Mouse (Mus musculus) adrenal gland, postnatal 10 days (tissue): ENCODE results near the gene Rab29. TPM values are rescaled to one million over a fixed set of nuclear protein-coding genes. Genes with fewer than 3 reads are reported as not detected.
"Not testable (repeated sequence)": the region's sequence is repeated elsewhere in the genome, so short reads cannot be mapped to it uniquely, and the experiment has no call there.

Experiments
- DNase-seq: peaks from one replicate; pipeline ENCODE4 v3.0.0; 2021; ENCODE audit warnings: mixed read lengths
- total RNA-seq, 2 experiments: library from RNA; stranded (reverse); gene quantifications; 2 replicates each; pipeline ENCODE4 v1.2.3; 2021

Rab29 gene
- total RNA-seq, 2 experiments from 2014 or later = 14.1 to 15.7 TPM

- DNase-seq = no peak
Measured at GRCm38 (mm10) chr1:131861811-131862210, 5.2 kb upstream of the Rab29 start.

- no peak for DNase-seq
Measured at GRCm38 (mm10) chr1:131865596-131865995, 1.4 kb upstream of the Rab29 start.

GRCm38 (mm10) chr1:131866304-131866999 is 572 bp upstream of the Rab29 start:
- DNase-seq = no peak

DNA sequence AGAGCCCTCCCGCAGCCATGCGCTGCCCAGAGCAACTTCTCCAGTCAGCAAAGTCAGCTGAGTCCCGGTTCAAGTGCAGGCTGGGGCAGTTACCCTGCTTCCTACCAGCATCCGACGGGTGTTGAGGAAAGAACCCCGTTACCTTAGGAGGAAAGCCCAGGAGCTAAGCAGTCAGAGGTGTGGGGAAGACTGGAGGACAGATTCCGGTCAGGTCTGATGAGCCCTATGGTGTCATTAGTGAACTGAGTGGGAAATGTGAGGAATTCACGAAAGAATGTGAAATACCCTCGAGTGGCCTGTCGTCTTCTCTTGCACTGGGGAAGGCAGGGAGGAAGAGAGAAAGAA is 894 bp downstream of the Rab29 start:
- no peak for DNase-seq

DNA sequence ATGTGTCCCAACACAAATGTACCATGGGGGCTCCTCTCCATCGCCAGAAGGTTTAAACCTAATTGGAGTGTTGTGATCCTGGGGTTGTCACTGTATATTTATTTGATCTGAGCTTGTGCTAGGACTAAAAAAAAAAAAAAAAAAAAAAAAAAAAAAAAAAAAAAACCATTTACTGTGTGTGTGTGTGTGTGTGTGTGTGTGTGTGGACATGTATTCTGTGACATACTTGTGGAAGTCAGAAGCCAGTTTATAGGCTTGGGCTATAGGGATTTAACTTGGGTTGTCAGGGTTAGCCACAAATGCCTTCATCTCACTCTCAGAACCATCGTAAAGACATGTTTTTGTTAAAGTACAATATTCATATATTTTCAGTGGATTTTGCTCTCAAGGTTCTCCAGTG is 2.5 kb downstream of the Rab29 start:
- no peak for DNase-seq

- DNase-seq = no peak
Measured at GRCm38 (mm10) chr1:131872856-131873255, 5.8 kb downstream of the Rab29 start.

- DNase-seq = no peak
Measured at GRCm38 (mm10) chr1:131879816-131880215, 12.8 kb downstream of the Rab29 start.

GRCm38 (mm10) chr1:131882787-131883186 is 15.8 kb downstream of the Rab29 start:
- peak; percentile 33 for DNase-seq

DNA sequence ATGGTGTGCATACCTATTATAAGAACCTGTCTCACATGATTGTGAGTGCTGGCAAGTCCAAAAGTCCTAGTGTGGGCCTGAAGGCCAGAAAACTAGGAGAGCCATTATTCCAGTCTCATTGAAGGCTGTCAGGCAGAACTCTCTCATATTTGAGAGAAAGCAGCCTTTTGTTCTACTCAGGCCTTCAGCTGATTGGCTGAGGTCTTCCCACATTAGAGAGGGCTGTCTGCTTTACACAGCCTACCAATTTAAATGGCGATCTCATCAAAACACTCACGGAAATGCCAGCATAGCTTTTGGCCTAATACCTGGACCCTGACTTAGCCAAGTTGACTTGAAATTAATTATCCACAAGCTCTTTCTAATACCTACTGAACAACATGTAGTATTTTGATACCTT is 19.1 kb downstream of the Rab29 start:
- no peak for DNase-seq

GRCm38 (mm10) chr1:131886641-131887040 is 19.6 kb downstream of the Rab29 start:
- DNase-seq = no peak

DNA sequence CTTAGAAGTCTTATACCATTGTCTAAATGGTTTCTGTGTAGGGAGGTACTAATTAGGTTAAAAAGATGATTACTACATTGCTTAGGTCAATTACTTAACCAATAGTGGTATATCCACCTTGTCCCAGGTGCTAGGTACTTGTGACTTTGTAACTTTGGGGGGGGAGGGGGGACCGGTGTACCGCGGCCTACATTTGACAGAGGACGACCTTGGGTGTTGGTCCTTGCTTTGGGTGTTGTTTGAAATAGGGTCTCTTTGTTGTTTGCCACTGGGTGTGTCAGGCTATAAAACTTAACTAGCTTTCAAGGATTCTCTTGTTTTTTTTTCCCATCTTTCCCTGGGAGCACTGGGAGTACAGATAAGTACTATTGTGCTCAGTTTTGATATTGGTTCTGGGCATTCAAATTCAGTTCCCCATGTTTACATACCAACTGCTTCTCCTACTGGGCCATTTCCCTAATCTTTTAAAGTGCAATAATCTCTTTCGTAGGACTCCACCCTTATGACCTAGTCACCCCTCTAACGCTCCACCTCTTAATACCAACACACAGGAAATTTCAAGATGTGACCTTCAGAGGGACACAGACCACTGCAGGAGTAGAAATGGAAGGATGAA is 23.1 kb downstream of the Rab29 start:
- no peak for DNase-seq

DNA sequence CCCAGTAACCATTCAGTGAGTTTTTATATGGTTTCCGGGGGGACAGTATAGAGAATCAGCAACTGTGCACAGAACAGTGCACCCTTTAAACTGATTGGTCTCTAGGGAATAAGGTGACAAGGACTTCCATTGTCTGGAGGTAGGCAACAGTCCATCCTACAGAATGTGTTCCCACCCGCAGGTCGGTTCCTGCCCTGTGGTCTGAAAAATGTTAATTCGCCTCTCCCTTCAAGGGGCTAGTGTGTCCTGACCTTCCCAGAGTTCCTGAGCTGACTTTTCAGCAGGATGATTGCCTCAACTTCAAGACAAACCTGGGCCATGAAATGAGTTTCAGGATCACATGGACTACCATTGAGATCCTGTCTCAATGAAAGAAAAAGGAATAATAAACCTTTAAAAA is 24.4 kb downstream of the Rab29 start:
- no peak for DNase-seq

GRCm38 (mm10) chr1:131902679-131903078 is 35.7 kb downstream of the Rab29 start:
- no peak for DNase-seq

DNA sequence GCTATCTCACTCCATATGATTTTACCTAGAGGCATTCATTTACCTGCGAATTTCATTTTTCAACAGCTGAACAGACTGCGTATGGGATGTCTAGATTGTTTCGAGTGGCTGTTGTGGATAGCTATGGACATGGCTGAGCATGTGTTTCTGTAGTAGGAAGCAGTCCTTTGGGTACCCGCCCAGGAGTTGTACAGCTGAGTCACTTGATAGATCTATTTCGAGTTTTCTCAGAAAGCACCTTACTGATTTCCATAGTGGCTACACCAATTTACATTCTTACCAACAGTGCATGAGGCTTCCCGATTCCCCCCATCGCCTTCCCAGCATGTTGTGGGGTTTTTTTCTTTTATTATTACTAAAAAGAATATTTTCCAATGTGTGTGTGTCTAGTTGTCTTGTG is 36.2 kb downstream of the Rab29 start:
- no peak for DNase-seq

- DNase-seq = peak; percentile 49
Measured at GRCm38 (mm10) chr1:131905497-131905896, 38.5 kb downstream of the Rab29 start.

DNA sequence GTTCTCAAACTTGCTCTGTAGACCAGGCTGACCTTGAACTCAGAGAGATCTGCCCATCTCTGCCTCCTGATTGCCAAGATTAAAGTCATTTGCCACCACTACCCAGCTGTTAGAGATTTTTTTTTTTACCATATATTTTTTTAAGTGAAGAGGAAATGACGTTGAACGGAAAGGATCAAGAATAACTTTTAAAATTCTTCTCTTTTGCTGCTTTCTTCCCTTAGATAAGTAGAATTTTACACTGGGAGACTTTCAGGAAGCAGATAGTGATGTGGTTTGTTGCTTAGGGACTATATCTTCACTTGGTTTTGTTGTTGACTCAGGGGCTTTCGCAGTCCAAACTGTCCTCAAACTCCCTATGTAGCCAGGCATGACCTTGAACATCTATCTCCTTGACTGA is 41.4 kb downstream of the Rab29 start:
- DNase-seq = no peak

DNA sequence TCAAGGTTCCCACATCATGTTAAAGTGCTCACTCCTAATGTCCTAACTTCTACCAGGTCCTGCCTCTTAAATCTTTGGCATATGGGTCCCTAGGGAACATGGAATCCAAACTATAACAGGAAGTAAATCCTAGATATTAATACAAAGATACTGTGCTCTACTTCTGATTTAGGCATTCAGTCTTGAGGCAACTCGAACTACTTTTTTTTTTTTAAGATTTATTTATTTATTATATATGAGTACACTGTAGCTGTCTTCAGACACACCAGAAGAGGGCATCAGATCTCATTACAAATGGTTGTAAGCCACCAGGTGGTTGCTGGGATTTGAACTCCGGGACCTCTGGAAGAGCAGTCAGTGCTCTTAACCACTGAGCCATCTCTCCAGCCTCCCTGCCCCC is 42.2 kb downstream of the Rab29 start:
- not testable (repeated sequence) for DNase-seq

GRCm38 (mm10) chr1:131910001-131910648 is 43.1 kb downstream of the Rab29 start, which contains the start of gene Nucks1:
TSS of gene Nucks1 (plus strand) at chr1:131910534.
- peak; percentile 99 for DNase-seq

GRCm38 (mm10) chr1:131910674-131911558 is 43.9 kb downstream of the Rab29 start:
- peak; percentile 93 for DNase-seq

DNA sequence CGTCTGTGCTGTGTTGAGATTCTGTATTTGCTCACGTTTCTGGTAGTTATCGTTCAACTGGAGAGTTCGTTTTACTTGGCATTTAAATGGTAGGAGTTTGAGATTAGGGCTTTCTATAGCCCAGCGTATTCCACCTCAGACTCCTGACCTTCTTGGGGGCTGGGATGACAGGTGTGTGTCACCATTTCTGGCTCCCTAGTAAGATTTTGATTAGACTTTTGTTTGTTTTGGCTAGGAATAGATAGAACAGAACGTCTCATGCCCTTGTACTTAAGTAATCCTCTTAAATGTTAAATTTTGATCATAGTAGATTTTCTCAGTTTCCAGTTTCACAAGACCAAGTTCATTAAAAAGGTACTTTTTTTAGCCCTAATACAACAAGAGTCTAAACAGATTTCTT is 50.6 kb downstream of the Rab29 start:
- no peak for DNase-seq

DNA sequence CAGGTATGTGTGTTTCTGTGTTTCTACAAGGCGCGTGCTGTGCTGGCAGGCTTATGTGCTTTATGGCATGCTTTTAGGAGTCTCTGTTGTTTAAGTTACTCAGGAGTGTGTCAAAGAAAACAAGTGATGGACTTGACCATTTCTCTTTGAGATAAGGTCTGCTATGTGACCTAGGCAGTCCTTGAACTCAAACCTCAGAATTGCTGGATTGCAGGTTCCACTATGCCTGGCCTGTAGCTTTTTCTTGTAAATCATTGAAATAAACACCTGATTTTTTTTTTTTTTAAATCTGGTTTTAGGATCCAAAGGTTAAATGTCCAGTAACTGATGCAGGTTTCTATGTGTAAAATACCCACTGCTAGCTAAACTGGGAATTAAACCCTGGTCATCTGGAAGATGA is 52.0 kb downstream of the Rab29 start:
- no peak for DNase-seq

DNA sequence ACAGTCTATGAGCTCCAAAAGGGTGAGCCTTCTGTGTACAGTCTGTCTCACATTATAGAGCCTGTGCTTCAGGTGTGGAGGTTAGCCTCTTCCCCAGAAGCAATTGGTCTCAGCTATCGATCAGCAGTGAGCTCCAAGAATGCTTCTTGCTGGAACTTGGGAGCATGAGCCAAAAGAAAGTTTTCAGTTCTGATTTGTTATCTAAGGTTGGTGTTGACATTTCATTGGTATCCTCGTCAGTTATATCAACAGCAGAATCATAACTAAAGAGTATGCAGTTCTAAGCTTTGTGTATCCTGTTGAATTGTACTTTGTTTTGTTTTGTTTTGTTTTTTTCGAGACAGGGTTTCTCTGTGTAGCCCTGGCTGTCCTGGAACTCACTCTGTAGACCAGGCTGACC is 55.1 kb downstream of the Rab29 start:
- DNase-seq = no peak
